Mouse (Mus musculus): ENCODE measurements around the gene Slc26a8. TPM values are rescaled to one million over a fixed set of nuclear protein-coding genes. Genes with fewer than 3 reads are reported as not detected.

The Slc26a8 gene
- polyA plus RNA-seq, 1 experiment from 2014 or later = 0.75 TPM

- H3K36me3 ChIP-seq = peaks cover 27% of the 10 kb centered on the region
- H3K4me1 ChIP-seq = peaks cover 41% of the 10 kb centered on the region
- no peaks in the 10 kb centered on the region for H3K27me3 ChIP-seq
- no peak overlapping the region for H3K4me2 ChIP-seq
- H3K9ac ChIP-seq = no peak overlapping the region
- H3K9me3 ChIP-seq (replicated peaks) = no peaks in the 10 kb centered on the region
- no peak overlapping the region for H3K4me3 ChIP-seq (replicated peaks)
- ATAC-seq (replicated peaks; ENCODE audit: low FRiP score) = no peak
- WGBS = 85% methylated on average over 6 of the region's 6 CpGs
- H3K27ac ChIP-seq = peak overlapping the region; percentile 57; the same call in 1 of the 2 replicates
Measured at GRCm38 (mm10) chr17:28711237-28711636, 21.2 kb upstream of the Slc26a8 start.

GRCm38 (mm10) chr17:28710291-28710688, 20.3 kb upstream of the Slc26a8 start:
- Histone ChIP-seq H3K9me3 (replicated peaks) (no peaks in the 10 kb centered on the region), H3K4me2 (no peak overlapping the region), H3K27ac (no peak overlapping the region), H3K27me3 (no peaks in the 10 kb centered on the region), H3K4me1 (peaks cover 42% of the 10 kb centered on the region), H3K9ac (no peak overlapping the region), H3K36me3 (peaks cover 22% of the 10 kb centered on the region), H3K4me3 (replicated peaks) (no peak overlapping the region)
- no peak for ATAC-seq (replicated peaks; ENCODE audit: low FRiP score)
- WGBS = 65% methylated on average over 8 of the region's 8 CpGs

GRCm38 (mm10) chr17:28709552-28710290, 19.7 kb upstream of the Slc26a8 start:
- H3K4me3 ChIP-seq (replicated peaks) = no peak overlapping the region
- H3K27me3 ChIP-seq = no peaks in the 10 kb centered on the region
- no peak overlapping the region for H3K4me2 ChIP-seq
- WGBS = 86% methylated on average over 8 of the region's 8 CpGs
- ATAC-seq (replicated peaks; ENCODE audit: low FRiP score) = no peak
- no peak overlapping the region for H3K27ac ChIP-seq
- H3K4me1 ChIP-seq = peaks cover 42% of the 10 kb centered on the region
- no peaks in the 10 kb centered on the region for H3K9me3 ChIP-seq (replicated peaks)
- peaks cover 16% of the 10 kb centered on the region for H3K36me3 ChIP-seq
- H3K9ac ChIP-seq = no peak overlapping the region

- Histone ChIP-seq H3K27ac (no peak overlapping the region), H3K4me3 (replicated peaks) (no peak overlapping the region), H3K27me3 (no peaks in the 10 kb centered on the region), H3K36me3 (peaks cover 9% of the 10 kb centered on the region), H3K9ac (no peak overlapping the region), H3K4me1 (peaks cover 42% of the 10 kb centered on the region), H3K4me2 (no peak overlapping the region), H3K9me3 (replicated peaks) (no peaks in the 10 kb centered on the region)
- 46% methylated on average over 2 of the region's 2 CpGs for WGBS
- ATAC-seq (replicated peaks; ENCODE audit: low FRiP score) = no peak
Measured at GRCm38 (mm10) chr17:28708989-28709388, 19.0 kb upstream of the Slc26a8 start.

- peaks cover 4% of the 10 kb centered on the region for H3K36me3 ChIP-seq
- H3K4me3 ChIP-seq (replicated peaks) = no peak overlapping the region
- H3K9ac ChIP-seq = no peak overlapping the region
- no peak overlapping the region for H3K4me2 ChIP-seq
- peaks cover 42% of the 10 kb centered on the region for H3K4me1 ChIP-seq
- H3K27me3 ChIP-seq = no peaks in the 10 kb centered on the region
- H3K27ac ChIP-seq = no peak overlapping the region
- ATAC-seq (replicated peaks; ENCODE audit: low FRiP score) = no peak
- no peaks in the 10 kb centered on the region for H3K9me3 ChIP-seq (replicated peaks)
- 86% methylated on average over 2 of the region's 2 CpGs for WGBS
Measured at GRCm38 (mm10) chr17:28707816-28708215, 17.8 kb upstream of the Slc26a8 start.

GRCm38 (mm10) chr17:28707136-28707627, 17.1 kb upstream of the Slc26a8 start:
- 85% methylated on average over 3 of the region's 3 CpGs for WGBS
- peaks cover 41% of the 10 kb centered on the region for H3K4me1 ChIP-seq
- peaks cover 5% of the 10 kb centered on the region for H3K36me3 ChIP-seq
- no peak overlapping the region for H3K4me2 ChIP-seq
- H3K9me3 ChIP-seq (replicated peaks) = no peaks in the 10 kb centered on the region
- no peak overlapping the region for H3K4me3 ChIP-seq (replicated peaks)
- no peak overlapping the region for H3K9ac ChIP-seq
- H3K27ac ChIP-seq = no peak overlapping the region
- no peaks in the 10 kb centered on the region for H3K27me3 ChIP-seq
- ATAC-seq (replicated peaks; ENCODE audit: low FRiP score) = no peak

GRCm38 (mm10) chr17:28706697-28707096, 16.7 kb upstream of the Slc26a8 start:
- peaks cover 6% of the 10 kb centered on the region for H3K36me3 ChIP-seq
- no peak overlapping the region for H3K4me2 ChIP-seq
- ATAC-seq (replicated peaks; ENCODE audit: low FRiP score) = no peak
- no peak overlapping the region for H3K9ac ChIP-seq
- no peaks in the 10 kb centered on the region for H3K9me3 ChIP-seq (replicated peaks)
- peaks cover 39% of the 10 kb centered on the region for H3K4me1 ChIP-seq
- no peak overlapping the region for H3K4me3 ChIP-seq (replicated peaks)
- WGBS = 37% methylated on average over 1 of the region's 1 CpGs
- no peak overlapping the region for H3K27ac ChIP-seq
- no peaks in the 10 kb centered on the region for H3K27me3 ChIP-seq

GRCm38 (mm10) chr17:28702646-28703045, 12.6 kb upstream of the Slc26a8 start:
- no peaks in the 10 kb centered on the region for H3K27me3 ChIP-seq
- WGBS = 42% methylated on average over 2 of the region's 2 CpGs
- ATAC-seq (replicated peaks; ENCODE audit: low FRiP score) = no peak
- no peak overlapping the region for H3K9ac ChIP-seq
- no peak overlapping the region for H3K4me3 ChIP-seq (replicated peaks)
- no peaks in the 10 kb centered on the region for H3K9me3 ChIP-seq (replicated peaks)
- no peak overlapping the region for H3K4me2 ChIP-seq
- peaks cover 6% of the 10 kb centered on the region for H3K36me3 ChIP-seq
- peaks cover 24% of the 10 kb centered on the region for H3K4me1 ChIP-seq
- 0 out of 2 replicates have a peak overlapping the region, but pooled peaks have one; percentile 19 for H3K27ac ChIP-seq

- ATAC-seq (replicated peaks; ENCODE audit: low FRiP score) = no peak
Measured at GRCm38 (mm10) chr17:28701737-28702136, 11.7 kb upstream of the Slc26a8 start.

GRCm38 (mm10) chr17:28701171-28701570, 11.1 kb upstream of the Slc26a8 start:
- Histone ChIP-seq H3K27ac (no peak overlapping the region), H3K9me3 (replicated peaks) (no peaks in the 10 kb centered on the region), H3K4me1 (peaks cover 31% of the 10 kb centered on the region), H3K27me3 (no peaks in the 10 kb centered on the region), H3K9ac (no peak overlapping the region), H3K4me3 (replicated peaks) (no peak overlapping the region), H3K36me3 (peaks cover 6% of the 10 kb centered on the region), H3K4me2 (no peak overlapping the region)
- 90% methylated on average over 4 of the region's 4 CpGs for WGBS
- ATAC-seq (replicated peaks; ENCODE audit: low FRiP score) = no peak

More at GRCm38 (mm10) chr17:28701737-28702136, 11.7 kb upstream of the Slc26a8 start:
- Histone ChIP-seq H3K4me2 (no peak overlapping the region), H3K9me3 (replicated peaks) (no peaks in the 10 kb centered on the region), H3K4me1 (peaks cover 28% of the 10 kb centered on the region), H3K4me3 (replicated peaks) (no peak overlapping the region), H3K27ac (no peak overlapping the region), H3K27me3 (no peaks in the 10 kb centered on the region), H3K36me3 (peaks cover 6% of the 10 kb centered on the region), H3K9ac (no peak overlapping the region)
- 81% methylated on average over 3 of the region's 3 CpGs for WGBS

GRCm38 (mm10) chr17:28699789-28700188, 9.8 kb upstream of the Slc26a8 start:
- Histone ChIP-seq H3K9me3 (replicated peaks) (no peaks in the 10 kb centered on the region), H3K27me3 (no peaks in the 10 kb centered on the region), H3K4me3 (replicated peaks) (no peak overlapping the region), H3K9ac (no peak overlapping the region), H3K4me2 (no peak overlapping the region), H3K27ac (no peak overlapping the region), H3K36me3 (0 out of 2 replicates have a peak, but pooled peaks cover 3% of the 10 kb centered on the region), H3K4me1 (peaks cover 38% of the 10 kb centered on the region)
- WGBS = 88% methylated on average over 7 of the region's 7 CpGs
- no peak for ATAC-seq (replicated peaks; ENCODE audit: low FRiP score)

GRCm38 (mm10) chr17:28698672-28699071, 8.6 kb upstream of the Slc26a8 start:
- Histone ChIP-seq H3K27me3 (no peaks in the 10 kb centered on the region), H3K4me2 (no peak overlapping the region), H3K36me3 (peaks cover 3% of the 10 kb centered on the region; the same call in 1 of the 2 replicates), H3K4me3 (replicated peaks) (no peak overlapping the region), H3K4me1 (peaks cover 44% of the 10 kb centered on the region), H3K27ac (no peak overlapping the region), H3K9me3 (replicated peaks) (no peaks in the 10 kb centered on the region), H3K9ac (no peak overlapping the region)
- ATAC-seq (replicated peaks; ENCODE audit: low FRiP score) = no peak
- WGBS = 81% methylated on average over 2 of the region's 2 CpGs

All from kidney, embryonic 15.5 days (tissue).